ENCODE assay signal across 12 mouse cellular contexts in the genomic region with DNA sequence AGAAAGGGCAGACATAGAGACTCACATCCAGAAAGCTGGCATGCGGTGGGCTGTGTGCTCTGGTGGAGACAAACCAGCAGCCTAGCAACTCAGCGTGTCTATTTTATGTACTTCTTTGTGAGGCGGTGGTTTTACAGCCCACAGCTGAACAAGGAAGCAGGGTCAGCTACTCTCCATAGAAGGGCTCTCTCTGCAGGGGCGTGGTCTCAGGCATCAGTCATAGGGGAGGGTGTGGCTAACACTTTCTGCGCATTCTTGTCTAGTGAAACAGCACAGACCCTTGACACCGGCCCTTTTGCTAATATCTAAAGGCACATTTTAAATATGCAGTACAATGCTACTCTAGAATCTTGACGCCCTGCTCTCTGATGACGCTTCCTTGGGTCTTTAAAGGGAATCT.
DNase-seq lines count a peak whose midpoint lies in the region; ATAC-seq and TF ChIP-seq lines count a peak whose summit lies in the region.
"Had no signal": no experiment of that assay in that cellular context is flagged by ENCODE, and none has a peak within 500 bp of the region (broad histone marks: within the 10 kb centered on the region; RNA-seq: fewer than 3 reads in every experiment).

No protein-coding gene starts in this region.

- H3K27me3 ChIP-seq in kidney, embryonic 16.5 days (ENCODE audit: insufficient read depth, low read length), result no peaks in the 10 kb centered on the region
- no peaks in the 10 kb centered on the region for H3K27me3 ChIP-seq in neural tube, embryonic 12.5 days (replicated peaks)
- H3K27me3 ChIP-seq: liver, embryonic 15.5 days had no signal

- 70% methylated on average over 8 of the region's 8 CpGs for WGBS in kidney, embryonic 16.5 days
- 55% methylated on average over 8 of the region's 8 CpGs for WGBS in neural tube, embryonic 12.5 days

- ATAC-seq in kidney, embryonic 16.5 days (ENCODE audit: low FRiP score, low TSS enrichment), result peak; percentile 71; the same call in 1 of the 2 replicates
- peak; percentile 89 for ATAC-seq in granulocyte monocyte progenitor cell, adult 5-6 weeks (replicated peaks; ENCODE audit: poor library complexity, severe bottlenecking)
- ATAC-seq in neural tube, embryonic 12.5 days (ENCODE audit: low FRiP score, low read depth), result peak; percentile 82

- no peak for TF ChIP-seq CTCF in layer of hippocampus, adult 2 months (conservative IDR thresholded peaks at IDR 0.05)

- no peaks in the 10 kb centered on the region for H3K9me3 ChIP-seq in kidney, embryonic 16.5 days (ENCODE audit: low read length)
- H3K9me3 ChIP-seq in neural tube, embryonic 12.5 days, result no peaks in the 10 kb centered on the region
- H3K9me3 ChIP-seq: liver, embryonic 15.5 days had no signal

- peaks cover 5% of the 10 kb centered on the region; the same call in 1 of the 2 replicates for H3K4me1 ChIP-seq in kidney, embryonic 16.5 days (ENCODE audit: insufficient read depth, low read length)
- H3K4me1 ChIP-seq in neural tube, embryonic 12.5 days, result peaks cover 5% of the 10 kb centered on the region; the same call in 1 of the 2 replicates

- no peak overlapping the region for H3K27ac ChIP-seq in kidney, embryonic 16.5 days (ENCODE audit: low read length)
- H3K27ac ChIP-seq in neural tube, embryonic 12.5 days, result no peak overlapping the region
- H3K27ac ChIP-seq in layer of hippocampus, adult 2 months, result no peak overlapping the region
- H3K27ac ChIP-seq: gastrocnemius, adult 2 months; liver, embryonic 15.5 days had no signal

- no peaks in the 10 kb centered on the region for H3K36me3 ChIP-seq in kidney, embryonic 16.5 days (ENCODE audit: insufficient read depth, low read length)
- H3K36me3 ChIP-seq in neural tube, embryonic 12.5 days, result no peaks in the 10 kb centered on the region
- H3K36me3 ChIP-seq: liver, embryonic 15.5 days had no signal

- no peak for DNase-seq in kidney, postnatal 25 days
- DNase-seq in CD4-positive helper T cell, adult 2 months (ENCODE audit: low read depth, low spot score), result peak; percentile 69
- DNase-seq in testis, postnatal 14 days (ENCODE audit: low spot score), result no peak
- no peak for DNase-seq in testis, postnatal 10 days (ENCODE audit: low spot score)
- no peak for DNase-seq in layer of hippocampus, adult 2 months (ENCODE audit: low spot score in 2 of 2)
- DNase-seq: cerebellum, adult 2 months; gastrocnemius, adult 2 months; kidney, adult 18-20 months had no signal

- H3K9ac ChIP-seq in kidney, embryonic 16.5 days (replicated peaks; ENCODE audit: low read length), result no peak overlapping the region
- no peak overlapping the region for H3K9ac ChIP-seq in neural tube, embryonic 12.5 days
- H3K9ac ChIP-seq: liver, embryonic 15.5 days had no signal

- H3K4me2 ChIP-seq in kidney, embryonic 16.5 days (replicated peaks; ENCODE audit: low read depth, low read length), result no peak overlapping the region
- no peak overlapping the region for H3K4me2 ChIP-seq in neural tube, embryonic 12.5 days (replicated peaks)
- H3K4me2 ChIP-seq: liver, embryonic 15.5 days had no signal

- H3K4me3 ChIP-seq in kidney, embryonic 16.5 days (ENCODE audit: low read length), result no peak overlapping the region
- H3K4me3 ChIP-seq in neural tube, embryonic 12.5 days, result no peak overlapping the region
- no peak overlapping the region for H3K4me3 ChIP-seq in layer of hippocampus, adult 2 months
- H3K4me3 ChIP-seq: gastrocnemius, adult 2 months; liver, embryonic 15.5 days had no signal
